Mouse (Mus musculus): ENCODE data around the gene Fam78a.

Gene Fam78a

GRCm38 (mm10) chr2:32084111-32084871 is at the start of gene Fam78a:
Gene Fam78a, minus strand, starts transcription at chr2:32084857.
- no peak for DNase-seq (ENCODE audit: low read depth)

GRCm38 (mm10) chr2:32134039-32134438 is 49.4 kb upstream of the Fam78a start:
- peak; percentile 91 for DNase-seq (ENCODE audit: low read depth)

- peak; percentile 88 for DNase-seq (ENCODE audit: low read depth)
These were observed 47.9 kb upstream of the Fam78a start for GRCm38 (mm10) chr2:32132567-32132992.

GRCm38 (mm10) chr2:32131866-32132566 is 47.4 kb upstream of the Fam78a start:
- no peak for DNase-seq (ENCODE audit: low read depth)

- DNase-seq (ENCODE audit: low read depth) = no peak
These were observed 46.7 kb upstream of the Fam78a start for GRCm38 (mm10) chr2:32131205-32131834.

- peak; percentile 85 for DNase-seq (ENCODE audit: low read depth)
These were observed 45.8 kb upstream of the Fam78a start for GRCm38 (mm10) chr2:32130435-32130834.

GRCm38 (mm10) chr2:32129383-32130074 is 44.9 kb upstream of the Fam78a start:
- peak; percentile 86 for DNase-seq (ENCODE audit: low read depth)

- no peak for DNase-seq (ENCODE audit: low read depth)
These were observed 43.8 kb upstream of the Fam78a start for GRCm38 (mm10) chr2:32128536-32128841.

- DNase-seq (ENCODE audit: low read depth) = no peak
These were observed 43.2 kb upstream of the Fam78a start for GRCm38 (mm10) chr2:32127653-32128535.

GRCm38 (mm10) chr2:32121785-32122184 is 37.1 kb upstream of the Fam78a start:
- DNase-seq (ENCODE audit: low read depth) = no peak

GRCm38 (mm10) chr2:32121150-32121549 is 36.5 kb upstream of the Fam78a start:
- DNase-seq (ENCODE audit: low read depth) = no peak

- no peak for DNase-seq (ENCODE audit: low read depth)
These were observed 35.4 kb upstream of the Fam78a start for GRCm38 (mm10) chr2:32119802-32120750.

- no peak for DNase-seq (ENCODE audit: low read depth)
These were observed 31.2 kb upstream of the Fam78a start for GRCm38 (mm10) chr2:32115851-32116268.

- DNase-seq (ENCODE audit: low read depth) = no peak
These were observed 27.9 kb upstream of the Fam78a start for GRCm38 (mm10) chr2:32112548-32112947.

GRCm38 (mm10) chr2:32111268-32111667 is 26.6 kb upstream of the Fam78a start:
- no peak for DNase-seq (ENCODE audit: low read depth)

GRCm38 (mm10) chr2:32105930-32106329 is 21.3 kb upstream of the Fam78a start:
- no peak for DNase-seq (ENCODE audit: low read depth)

- DNase-seq (ENCODE audit: low read depth) = no peak
These were observed 20.7 kb upstream of the Fam78a start for GRCm38 (mm10) chr2:32105117-32105913.

GRCm38 (mm10) chr2:32104122-32104521 is 19.5 kb upstream of the Fam78a start:
- no peak for DNase-seq (ENCODE audit: low read depth)

- no peak for DNase-seq (ENCODE audit: low read depth)
These were observed 18.9 kb upstream of the Fam78a start for GRCm38 (mm10) chr2:32103557-32103956.

Data from NIH3T3 (cell line).